Mouse (Mus musculus): ENCODE measurements around the gene Mrpl42. TPM values are rescaled to one million over a fixed set of nuclear protein-coding genes. Genes with fewer than 3 reads are reported as not detected.
"Not testable (repeated sequence)": the region's sequence is repeated elsewhere in the genome, so short reads cannot be mapped to it uniquely, and the experiment has no call there.

The Mrpl42 gene
- polyA plus RNA-seq (2016; fragmentation: Nextera tagmentation; extraction: Ambion mirVana) = 381 and 393 TPM in 2 replicates

- H3K4me1 ChIP-seq = peaks cover 16% of the 10 kb centered on the region
- no peaks in the 10 kb centered on the region for H3K27me3 ChIP-seq (ENCODE audit: poor library complexity, severe bottlenecking)
- peaks cover 32% of the 10 kb centered on the region for H3K36me3 ChIP-seq (replicated peaks)
- H3K9me3 ChIP-seq = no peaks in the 10 kb centered on the region
- H3K4me3 ChIP-seq = peak within 1 kb of the TSS; percentile 82
- peak within 1 kb of the TSS; percentile 97 for H3K27ac ChIP-seq
- DNase-seq (ENCODE audit: extremely low spot score, low spot score) = peak; percentile 87
- WGBS = under 1% methylated on average over 35 of the region's 35 CpGs
Measured at GRCm38 (mm10) chr10:95501463-95502081, at the start of gene Mrpl42. Gene Mrpl42 (minus strand): TSS chr10:95501940.

- Histone ChIP-seq H3K36me3 (replicated peaks) (peaks cover 88% of the 10 kb centered on the region), H3K27ac (no peak overlapping the region), H3K27me3 (ENCODE audit: poor library complexity, severe bottlenecking) (no peaks in the 10 kb centered on the region), H3K4me1 (no peaks in the 10 kb centered on the region), H3K9me3 (no peaks in the 10 kb centered on the region), H3K4me3 (no peak overlapping the region)
- WGBS = 92% methylated on average over 1 of the region's 1 CpGs
- DNase-seq (ENCODE audit: extremely low spot score, low spot score) = no peak
Measured at GRCm38 (mm10) chr10:95550506-95550905, 48.8 kb upstream of the Mrpl42 start.

GRCm38 (mm10) chr10:95549080-95549479 lies 47.3 kb upstream of the Mrpl42 start:
- not testable (repeated sequence) for H3K4me1 ChIP-seq; DNase-seq (ENCODE audit: extremely low spot score, low spot score); H3K27me3 ChIP-seq (ENCODE audit: poor library complexity, severe bottlenecking); H3K9me3 ChIP-seq; H3K27ac ChIP-seq; H3K4me3 ChIP-seq
- peaks cover 89% of the 10 kb centered on the region for H3K36me3 ChIP-seq (replicated peaks)
- WGBS = 57% methylated on average over 5 of the region's 5 CpGs

- no peaks in the 10 kb centered on the region for H3K4me1 ChIP-seq
- no peaks in the 10 kb centered on the region for H3K27me3 ChIP-seq (ENCODE audit: poor library complexity, severe bottlenecking)
- WGBS = 89% methylated on average over 11 of the region's 11 CpGs
- no peak for DNase-seq (ENCODE audit: extremely low spot score, low spot score)
- no peak overlapping the region for H3K4me3 ChIP-seq
- H3K9me3 ChIP-seq = no peaks in the 10 kb centered on the region
- H3K36me3 ChIP-seq (replicated peaks) = peaks cover 88% of the 10 kb centered on the region
- H3K27ac ChIP-seq = no peak overlapping the region
Measured at GRCm38 (mm10) chr10:95548154-95548826, 46.5 kb upstream of the Mrpl42 start.

- no peak overlapping the region for H3K27ac ChIP-seq
- no peaks in the 10 kb centered on the region for H3K4me1 ChIP-seq
- 95% methylated on average over 2 of the region's 2 CpGs for WGBS
- no peaks in the 10 kb centered on the region for H3K27me3 ChIP-seq (ENCODE audit: poor library complexity, severe bottlenecking)
- H3K4me3 ChIP-seq = no peak overlapping the region
- DNase-seq (ENCODE audit: extremely low spot score, low spot score) = no peak
- peaks cover 81% of the 10 kb centered on the region for H3K36me3 ChIP-seq (replicated peaks)
- H3K9me3 ChIP-seq = no peaks in the 10 kb centered on the region
Measured at GRCm38 (mm10) chr10:95546178-95546577, 44.4 kb upstream of the Mrpl42 start.

GRCm38 (mm10) chr10:95545051-95545450 lies 43.3 kb upstream of the Mrpl42 start:
- Histone ChIP-seq H3K4me3 (no peak overlapping the region), H3K27me3 (ENCODE audit: poor library complexity, severe bottlenecking) (no peaks in the 10 kb centered on the region), H3K9me3 (no peaks in the 10 kb centered on the region), H3K36me3 (replicated peaks) (peaks cover 70% of the 10 kb centered on the region), H3K4me1 (no peaks in the 10 kb centered on the region), H3K27ac (no peak overlapping the region)
- DNase-seq (ENCODE audit: extremely low spot score, low spot score) = no peak
- 91% methylated on average over 4 of the region's 4 CpGs for WGBS

- Histone ChIP-seq H3K27ac (no peak overlapping the region), H3K4me1 (no peaks in the 10 kb centered on the region), H3K4me3 (no peak overlapping the region), H3K27me3 (ENCODE audit: poor library complexity, severe bottlenecking) (no peaks in the 10 kb centered on the region), H3K9me3 (no peaks in the 10 kb centered on the region), H3K36me3 (replicated peaks) (peaks cover 66% of the 10 kb centered on the region)
- WGBS = 83% methylated on average over 2 of the region's 2 CpGs
- no peak for DNase-seq (ENCODE audit: extremely low spot score, low spot score)
Measured at GRCm38 (mm10) chr10:95544651-95545050, 42.9 kb upstream of the Mrpl42 start.

GRCm38 (mm10) chr10:95544004-95544403 lies 42.3 kb upstream of the Mrpl42 start:
- Histone ChIP-seq H3K9me3 (no peaks in the 10 kb centered on the region), H3K4me3 (no peak overlapping the region), H3K27ac (no peak overlapping the region), H3K36me3 (replicated peaks) (peaks cover 60% of the 10 kb centered on the region), H3K4me1 (no peaks in the 10 kb centered on the region), H3K27me3 (ENCODE audit: poor library complexity, severe bottlenecking) (no peaks in the 10 kb centered on the region)
- no peak for DNase-seq (ENCODE audit: extremely low spot score, low spot score)

GRCm38 (mm10) chr10:95543377-95543776 lies 41.6 kb upstream of the Mrpl42 start:
- WGBS = 87% methylated on average over 2 of the region's 2 CpGs
- no peaks in the 10 kb centered on the region for H3K27me3 ChIP-seq (ENCODE audit: poor library complexity, severe bottlenecking)
- H3K4me1 ChIP-seq = no peaks in the 10 kb centered on the region
- no peak for DNase-seq (ENCODE audit: extremely low spot score, low spot score)
- H3K27ac ChIP-seq = no peak overlapping the region
- H3K9me3 ChIP-seq = no peaks in the 10 kb centered on the region
- H3K4me3 ChIP-seq = no peak overlapping the region
- peaks cover 54% of the 10 kb centered on the region for H3K36me3 ChIP-seq (replicated peaks)

- DNase-seq (ENCODE audit: extremely low spot score, low spot score) = no peak
- Histone ChIP-seq H3K4me1 (no peaks in the 10 kb centered on the region), H3K36me3 (replicated peaks) (peaks cover 49% of the 10 kb centered on the region), H3K9me3 (no peaks in the 10 kb centered on the region), H3K27ac (no peak overlapping the region), H3K27me3 (ENCODE audit: poor library complexity, severe bottlenecking) (no peaks in the 10 kb centered on the region), H3K4me3 (no peak overlapping the region)
- 96% methylated on average over 4 of the region's 4 CpGs for WGBS
Measured at GRCm38 (mm10) chr10:95542916-95543315, 41.2 kb upstream of the Mrpl42 start.

- Histone ChIP-seq H3K9me3 (no peaks in the 10 kb centered on the region), H3K36me3 (replicated peaks) (peaks cover 19% of the 10 kb centered on the region), H3K27ac (no peak overlapping the region), H3K4me3 (no peak overlapping the region), H3K4me1 (no peaks in the 10 kb centered on the region), H3K27me3 (ENCODE audit: poor library complexity, severe bottlenecking) (no peaks in the 10 kb centered on the region)
- no peak for DNase-seq (ENCODE audit: extremely low spot score, low spot score)
- WGBS = 94% methylated on average over 3 of the region's 3 CpGs
Measured at GRCm38 (mm10) chr10:95539841-95540240, 38.1 kb upstream of the Mrpl42 start.

GRCm38 (mm10) chr10:95539260-95539659 lies 37.5 kb upstream of the Mrpl42 start:
- peaks cover 13% of the 10 kb centered on the region for H3K36me3 ChIP-seq (replicated peaks)
- H3K27ac ChIP-seq = no peak overlapping the region
- H3K9me3 ChIP-seq = no peaks in the 10 kb centered on the region
- H3K4me3 ChIP-seq = no peak overlapping the region
- WGBS = 88% methylated on average over 3 of the region's 3 CpGs
- H3K27me3 ChIP-seq (ENCODE audit: poor library complexity, severe bottlenecking) = no peaks in the 10 kb centered on the region
- no peaks in the 10 kb centered on the region for H3K4me1 ChIP-seq
- no peak for DNase-seq (ENCODE audit: extremely low spot score, low spot score)

GRCm38 (mm10) chr10:95536222-95536541 lies 34.4 kb upstream of the Mrpl42 start:
- Histone ChIP-seq H3K27me3 (ENCODE audit: poor library complexity, severe bottlenecking) (no peaks in the 10 kb centered on the region), H3K4me3 (no peak overlapping the region), H3K4me1 (peaks cover 7% of the 10 kb centered on the region), H3K9me3 (no peaks in the 10 kb centered on the region), H3K27ac (no peak overlapping the region), H3K36me3 (replicated peaks) (peaks cover 6% of the 10 kb centered on the region; the same call in 1 of the 2 replicates)
- 92% methylated on average over 6 of the region's 6 CpGs for WGBS
- DNase-seq (ENCODE audit: extremely low spot score, low spot score) = no peak
